Mouse (Mus musculus): ENCODE measurements around the gene Gm45208. TPM values are rescaled to one million over a fixed set of nuclear protein-coding genes. Genes with fewer than 3 reads are reported as not detected.
"Not testable (repeated sequence)": the region's sequence is repeated elsewhere in the genome, so short reads cannot be mapped to it uniquely, and the experiment has no call there.

The Gm45208 gene
- not detected for total RNA-seq (2022)

DNA sequence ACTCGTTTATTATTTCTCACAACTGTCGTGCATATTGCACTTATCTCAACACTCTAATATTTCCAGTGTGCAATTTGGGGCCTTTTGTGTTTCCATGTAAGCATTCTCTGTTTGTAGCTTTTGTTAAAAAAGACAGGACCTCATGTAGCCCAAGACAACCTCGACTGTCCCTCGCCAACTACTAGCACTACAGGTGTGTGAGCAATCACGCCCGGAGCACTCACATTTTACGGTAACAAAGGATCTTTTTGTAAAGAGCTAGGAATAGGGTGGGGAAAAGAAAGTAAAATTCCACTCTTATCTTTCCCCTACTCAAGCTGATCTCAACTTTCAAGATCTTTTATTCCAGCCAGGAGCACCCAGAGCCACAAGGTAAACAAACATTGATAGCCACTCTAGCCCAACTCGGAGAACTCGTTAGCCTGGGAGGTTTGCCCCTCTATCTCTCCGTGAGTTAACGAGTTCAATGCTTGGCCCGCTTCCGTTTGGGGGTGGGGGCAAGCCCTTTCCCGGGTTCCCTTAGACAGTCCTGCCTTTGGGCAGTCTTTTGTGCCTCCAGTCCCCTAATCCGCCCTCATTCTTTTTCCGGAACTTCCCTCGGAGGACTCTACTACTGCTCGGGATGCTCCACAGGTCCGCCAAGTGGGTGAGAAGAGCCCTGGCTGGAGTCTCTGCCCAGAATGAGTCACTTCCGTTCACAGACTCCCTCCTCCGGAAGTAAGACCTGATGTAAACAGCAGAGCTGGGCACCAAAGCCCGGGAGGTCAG is at the start of gene Gm45208:
TSS of gene Gm45208 (plus strand) at position 732 of the 768 bp plus-strand sequence.
- peak; percentile 46 to 66 for DNase-seq (ENCODE audit: low spot score in 2 of 2)

DNA sequence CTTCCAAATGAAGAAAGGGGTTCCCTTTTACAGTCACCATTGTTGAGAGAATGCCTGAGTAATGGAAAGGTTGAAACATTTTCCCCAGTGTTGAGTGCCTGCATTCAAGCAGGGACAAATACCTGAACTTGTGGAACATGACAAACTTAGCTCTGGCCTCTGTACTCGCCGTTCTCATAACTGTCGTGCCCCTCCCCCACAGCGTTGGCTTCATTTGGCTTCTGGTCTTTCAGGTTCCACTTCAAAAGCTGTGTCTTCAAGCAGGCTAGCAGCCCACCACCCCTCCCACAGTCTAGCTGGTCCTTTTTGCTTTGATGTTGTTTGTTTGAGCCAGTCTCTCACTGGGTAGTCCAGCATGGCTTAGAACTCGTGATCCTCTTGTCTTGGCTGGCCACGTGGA is 49.3 kb upstream of the Gm45208 start:
- DNase-seq (ENCODE audit: low spot score in 2 of 2) = no peak

DNA sequence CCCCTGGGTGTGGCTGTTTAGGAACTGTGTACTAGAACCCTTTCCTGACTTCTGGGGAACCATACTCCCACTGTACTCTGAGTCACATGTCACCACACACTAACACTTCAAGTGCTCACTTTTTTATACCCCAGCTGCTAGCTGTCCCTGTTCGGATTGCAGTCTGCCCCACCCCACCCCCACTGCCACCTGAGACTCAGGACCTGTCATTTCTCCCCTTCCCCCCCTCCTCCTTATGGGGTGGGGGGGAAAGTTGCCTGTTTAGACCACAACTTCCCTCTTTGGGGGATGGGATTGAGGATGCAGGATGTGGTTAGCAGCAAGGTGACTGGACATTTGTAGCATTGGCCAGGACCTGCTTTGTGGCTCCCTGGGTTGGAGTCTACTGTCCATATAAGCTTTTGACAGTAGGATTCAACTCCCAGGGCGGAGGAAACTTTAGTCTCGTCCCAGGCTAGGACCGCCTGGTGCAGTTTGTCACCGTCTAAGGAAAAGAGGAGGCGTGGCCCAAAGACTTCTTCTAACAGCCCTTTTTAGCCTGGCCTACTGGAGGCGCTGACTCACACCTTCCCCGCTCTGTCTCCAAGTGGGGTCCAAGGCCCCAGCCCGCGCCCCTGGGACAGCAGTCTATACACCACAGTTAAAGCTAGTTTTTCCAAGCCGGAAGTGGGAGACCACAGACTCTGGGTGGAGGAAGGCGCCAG is 48.3 kb upstream of the Gm45208 start:
- no peak for DNase-seq (ENCODE audit: low spot score in 2 of 2)

DNA sequence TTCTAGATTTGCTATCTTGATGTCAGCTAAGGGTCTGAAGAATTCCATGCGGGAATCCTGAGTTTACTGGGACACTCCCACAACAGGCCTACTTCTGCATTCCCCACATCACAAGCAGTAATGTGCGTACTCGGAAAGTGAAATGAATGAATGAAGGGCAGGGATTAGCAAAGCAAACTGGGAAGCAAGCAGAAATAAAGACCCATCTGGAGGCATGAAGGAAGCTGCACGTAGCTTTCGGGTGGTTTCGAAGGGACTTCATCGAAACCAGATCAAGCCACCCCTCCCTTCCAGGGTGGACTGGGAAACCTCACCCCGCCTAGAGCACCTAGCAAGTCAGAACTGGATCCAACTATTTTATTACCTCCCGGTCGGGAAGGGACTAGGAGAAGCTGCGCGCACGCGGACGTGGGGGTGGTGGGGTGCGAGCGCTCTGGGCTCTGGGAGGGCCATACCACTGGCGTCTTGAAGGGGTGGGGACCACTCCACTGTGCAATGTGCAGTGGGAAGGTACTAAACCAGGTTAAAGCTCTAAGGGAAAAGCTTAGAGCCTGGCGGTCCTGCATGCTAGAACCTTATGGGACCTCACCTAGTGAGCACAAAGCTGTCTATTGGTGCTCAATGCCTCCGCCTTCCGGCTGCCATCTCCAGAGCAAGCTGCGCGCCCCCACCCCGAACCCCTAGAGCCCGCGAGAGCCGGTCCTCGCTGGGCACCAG is 47.6 kb upstream of the Gm45208 start:
- DNase-seq (ENCODE audit: low spot score in 2 of 2) = no peak

DNA sequence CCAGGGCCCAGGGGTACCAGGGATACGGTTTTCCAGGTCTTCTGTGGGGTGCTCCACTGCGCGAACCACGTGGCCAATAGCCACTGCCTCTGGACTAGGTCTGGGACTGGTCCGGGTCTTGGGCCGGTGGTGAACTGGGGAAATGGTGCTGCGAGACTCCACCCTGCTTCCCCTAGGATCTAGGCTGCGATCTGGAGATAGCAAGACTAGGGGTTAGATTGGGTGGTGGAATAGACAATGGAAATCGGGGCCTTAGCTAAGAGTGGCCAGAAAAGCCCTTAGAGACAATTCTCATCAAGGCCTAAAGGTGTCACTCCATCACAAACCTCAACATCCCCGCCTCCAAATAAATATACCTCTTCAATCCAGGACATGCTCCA is 47.1 kb upstream of the Gm45208 start:
- DNase-seq (ENCODE audit: low spot score in 2 of 2) = no peak

DNA sequence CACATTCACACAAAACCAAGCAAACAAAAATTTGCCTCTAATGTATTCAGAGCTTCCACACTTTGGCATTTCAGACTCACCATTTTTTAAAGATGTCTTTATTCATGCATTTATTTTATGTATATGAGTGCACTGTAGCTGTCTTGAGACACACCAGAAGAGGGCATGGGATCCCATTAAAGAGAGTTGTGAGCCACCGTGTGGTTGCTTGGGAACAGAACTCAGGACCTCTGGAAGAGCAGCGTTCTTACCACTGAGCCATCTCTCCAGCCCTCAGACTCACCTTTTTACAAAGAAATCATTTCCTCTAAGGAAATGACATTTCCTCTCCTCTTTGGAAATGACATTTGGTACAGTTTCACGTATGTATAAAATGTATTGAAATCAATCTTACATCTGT is 43.1 kb upstream of the Gm45208 start:
- DNase-seq (ENCODE audit: low spot score in 2 of 2) = no peak

DNA sequence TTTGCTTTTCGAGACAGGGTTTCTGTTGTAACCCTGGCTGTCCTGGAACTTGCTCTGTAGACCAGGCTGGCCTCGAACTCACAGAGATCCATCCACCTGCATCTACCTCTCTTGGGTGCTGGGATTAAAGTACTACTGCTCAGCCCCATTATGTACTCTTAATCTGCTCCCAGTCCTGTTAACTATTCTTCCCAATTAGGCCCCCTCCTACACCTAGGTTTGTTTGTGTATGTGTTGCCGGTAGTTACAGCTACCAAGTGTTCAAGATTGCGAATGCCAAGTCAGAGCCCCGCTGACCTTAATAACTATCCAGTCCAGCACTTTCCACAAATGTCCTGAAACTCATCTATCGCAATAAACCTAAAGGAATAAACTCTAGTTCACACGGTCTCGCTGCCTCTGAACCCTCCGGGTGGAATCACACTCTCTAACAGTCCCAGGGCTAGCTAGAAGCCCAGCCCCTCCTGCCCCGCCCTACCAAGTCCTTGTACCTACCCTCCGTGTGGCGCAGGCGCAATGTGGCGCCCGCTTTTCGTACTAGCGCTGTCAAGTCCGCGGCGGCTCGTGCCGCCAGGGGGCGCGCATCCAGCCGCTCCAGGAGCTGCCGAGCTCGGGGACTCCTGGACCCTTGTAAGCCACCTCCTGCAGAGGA is 42.5 kb upstream of the Gm45208 start:
- peak; percentile 56 to 84 for DNase-seq (ENCODE audit: low spot score in 2 of 2)

DNA sequence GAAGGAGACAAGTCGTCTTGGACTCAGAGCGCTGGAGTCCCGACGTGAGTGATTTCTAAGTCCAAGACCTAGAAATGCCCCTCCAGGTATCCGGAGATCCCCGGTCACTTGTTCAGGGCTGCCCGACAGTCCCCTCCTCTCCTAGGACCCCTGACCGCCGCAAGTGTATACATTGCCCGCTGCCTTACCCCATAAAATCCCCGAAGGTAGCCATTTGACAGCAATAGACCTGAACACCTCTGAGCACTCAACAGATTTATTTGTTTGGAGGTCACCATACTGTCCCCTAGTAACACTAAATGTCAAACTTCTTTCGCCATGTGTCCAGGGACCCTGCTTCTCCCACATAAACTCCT is 42.0 kb upstream of the Gm45208 start:
- DNase-seq (ENCODE audit: low spot score in 2 of 2) = no peak

DNA sequence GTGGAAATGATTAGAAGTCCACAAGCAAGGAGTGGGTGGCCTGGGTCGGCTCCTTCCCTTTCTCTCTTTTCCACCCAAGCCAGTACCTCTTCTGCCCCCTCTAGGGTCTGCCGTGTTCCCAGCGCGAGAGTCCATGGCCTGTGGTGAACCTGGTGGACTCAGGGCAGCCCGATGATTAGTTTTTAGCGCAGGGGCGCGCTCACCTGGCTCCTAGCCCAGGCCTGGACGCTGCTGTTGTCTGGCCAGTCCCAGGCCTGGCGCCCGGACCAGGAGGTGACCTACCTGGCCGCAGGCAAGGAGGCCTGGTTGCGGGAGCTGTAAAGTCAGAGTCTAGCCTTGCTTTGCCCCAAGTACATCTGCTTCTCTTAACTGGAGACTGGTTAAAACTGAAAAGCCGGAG is 41.2 kb upstream of the Gm45208 start, which contains the start of gene Magix:
TSS of gene Magix (minus strand) at position 388 of the 400 bp plus-strand sequence.
- no peak for DNase-seq (ENCODE audit: low spot score in 2 of 2)

DNA sequence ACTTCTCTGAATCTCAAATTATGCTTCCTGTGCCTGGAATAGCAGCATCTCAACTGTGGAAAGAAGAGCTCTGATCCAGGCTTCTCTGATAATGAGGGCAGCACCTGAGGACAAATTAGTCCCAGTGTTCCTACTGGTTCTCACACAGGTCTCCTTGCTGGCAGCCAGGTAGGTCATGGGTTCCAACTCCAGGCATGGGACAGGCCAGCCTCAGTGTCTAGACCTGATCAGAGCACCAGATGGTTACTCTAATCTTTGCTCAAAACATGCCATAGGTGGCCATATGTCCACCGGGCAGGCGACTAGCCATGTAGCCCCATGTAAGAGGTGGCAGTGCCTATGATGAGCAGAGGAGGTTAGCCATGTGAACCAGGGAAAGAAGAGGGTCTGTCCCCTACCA is 33.7 kb upstream of the Gm45208 start:
- DNase-seq (ENCODE audit: low spot score in 2 of 2) = no peak

DNA sequence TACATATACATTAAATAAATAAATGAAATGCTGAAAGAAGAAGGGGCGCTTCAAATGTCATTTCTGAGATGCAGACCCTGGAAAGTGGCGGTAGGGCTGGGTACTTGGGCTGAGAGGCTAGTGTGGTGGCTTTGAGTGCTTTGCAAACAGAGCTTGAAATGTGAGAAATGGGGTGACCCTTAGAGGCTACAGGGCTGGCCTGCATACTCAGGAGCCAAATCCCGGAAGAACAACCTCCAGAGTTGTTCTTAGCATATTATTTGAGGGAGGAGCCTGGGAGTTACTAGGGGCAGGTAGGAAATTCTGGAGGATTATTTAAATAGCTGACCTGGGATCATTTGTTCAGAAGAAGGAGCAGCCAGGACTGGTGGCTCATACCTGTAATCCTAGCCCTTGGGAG is 31.6 kb upstream of the Gm45208 start:
- no peak for DNase-seq (ENCODE audit: low spot score in 2 of 2)

DNA sequence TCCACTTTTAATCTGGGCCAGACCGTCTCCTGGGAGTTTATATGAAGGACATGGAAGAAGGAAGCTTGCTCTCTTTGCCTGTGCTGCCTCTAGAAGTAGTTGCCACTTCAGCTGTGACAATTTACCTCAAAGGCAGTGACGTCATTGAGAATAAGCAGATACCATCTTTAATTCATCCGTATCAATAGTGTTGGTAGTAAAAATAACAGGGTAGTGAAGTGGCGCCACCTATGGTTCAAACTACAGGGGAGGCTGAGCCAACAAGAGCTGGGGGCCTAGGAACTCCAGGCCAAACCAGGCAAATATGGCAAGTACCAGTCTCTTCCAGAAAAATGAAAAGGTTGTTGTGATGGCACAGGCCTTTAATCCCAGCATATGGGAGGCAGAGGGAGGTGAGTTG is 29.2 kb upstream of the Gm45208 start:
- DNase-seq (ENCODE audit: low spot score in 2 of 2) = no peak

DNA sequence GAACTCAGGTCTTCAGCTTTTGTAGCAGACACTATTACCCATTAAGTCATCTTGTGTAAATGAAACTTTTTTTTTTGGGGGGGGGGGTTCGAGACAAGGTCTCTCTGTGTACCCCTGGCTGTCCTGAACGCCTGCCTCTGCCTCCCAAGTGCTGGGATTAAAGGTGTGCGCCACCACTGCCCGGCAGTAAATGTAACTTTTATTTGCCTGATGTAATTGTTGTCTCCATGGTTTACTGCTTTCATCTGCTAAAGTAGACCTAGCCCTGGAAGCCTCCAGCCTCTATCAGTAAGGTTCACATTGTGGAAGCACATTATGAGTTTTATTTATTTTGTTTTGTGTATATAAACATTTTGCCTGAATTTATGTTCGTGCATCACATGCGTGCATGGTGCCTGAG is 25.5 kb upstream of the Gm45208 start:
- no peak for DNase-seq (ENCODE audit: low spot score in 2 of 2)

DNA sequence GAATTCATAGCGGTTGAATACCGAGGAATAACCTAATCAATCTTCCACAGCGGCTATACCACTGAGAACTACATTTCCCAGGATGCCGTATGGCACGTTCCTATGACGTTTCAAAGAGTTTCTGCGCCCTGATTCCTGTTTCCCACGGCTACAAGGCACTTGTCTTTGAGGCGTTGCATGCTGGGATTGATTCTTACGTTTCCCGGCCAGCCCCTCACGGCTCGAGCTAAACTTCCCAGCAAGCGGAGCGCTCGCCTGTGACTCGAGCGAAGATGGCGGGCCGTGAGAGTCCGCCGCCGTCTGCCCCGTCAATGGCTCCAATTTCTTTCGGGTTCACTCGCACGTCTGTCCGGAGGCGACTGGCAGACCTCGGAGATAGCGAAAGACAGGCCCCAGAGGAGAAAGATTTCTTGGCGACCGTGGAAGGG is 25.1 kb upstream of the Gm45208 start, which contains the start of gene Gpkow:
TSS of gene Gpkow (plus strand) at position 178 of the 428 bp plus-strand sequence.
- peak; percentile 77 to 85 for DNase-seq (ENCODE audit: low spot score in 2 of 2)

DNA sequence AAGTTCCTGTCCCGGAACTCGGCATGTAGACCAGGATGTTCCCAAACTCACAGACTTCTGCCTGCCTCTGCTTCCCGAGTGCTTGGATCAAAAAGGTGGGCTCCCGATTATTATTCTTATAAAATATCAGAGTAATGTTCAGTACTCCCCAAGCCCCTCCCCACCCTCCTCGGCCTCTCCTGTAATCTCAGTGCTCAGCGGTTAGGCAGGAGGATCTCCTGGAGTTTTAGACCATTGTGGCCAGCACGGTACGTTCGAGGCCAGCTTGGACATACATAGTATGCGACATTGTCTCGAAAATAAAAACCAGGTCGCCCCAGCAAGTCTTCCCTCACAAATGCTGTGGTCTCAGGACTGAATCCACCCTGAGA is 8.3 kb upstream of the Gm45208 start:
- DNase-seq (ENCODE audit: low spot score in 2 of 2) = not testable (repeated sequence)

DNA sequence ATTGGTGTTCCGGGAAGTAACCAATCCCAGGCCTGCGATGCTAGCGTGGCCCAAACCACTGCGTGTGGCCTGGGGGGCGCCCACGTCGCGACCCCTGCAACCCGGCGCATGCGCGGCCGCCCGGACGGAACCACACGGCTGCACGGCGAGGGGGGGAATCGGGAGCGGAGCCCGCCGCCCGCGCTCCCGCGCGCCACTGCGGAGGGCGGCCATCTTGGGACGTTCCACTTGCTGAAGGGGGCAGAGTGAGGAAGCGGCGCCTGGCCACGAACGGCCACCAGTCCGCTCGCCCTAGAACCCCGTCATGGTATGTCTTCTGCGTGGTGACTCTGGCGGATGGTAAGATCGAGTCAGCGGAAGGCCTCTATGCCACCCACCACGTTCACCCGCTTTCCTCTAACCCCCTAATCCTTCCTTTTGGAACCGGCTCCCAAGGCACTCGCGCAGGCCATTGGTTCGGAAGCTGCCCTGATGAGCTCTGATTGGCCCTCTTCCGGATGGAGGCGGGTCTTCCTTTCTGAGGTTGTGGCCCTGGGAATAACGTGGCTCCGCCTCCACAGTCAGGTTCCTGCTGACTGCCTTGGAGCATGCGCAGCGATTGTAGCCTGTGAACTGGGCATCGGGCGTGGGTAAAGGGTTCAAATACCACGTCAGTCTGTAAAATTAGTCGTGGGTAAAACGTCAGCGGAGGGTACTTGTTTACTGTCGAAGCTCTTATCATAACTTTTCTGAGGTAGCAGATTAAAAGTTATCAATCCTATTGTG is 7.7 kb upstream of the Gm45208 start, which contains the start of gene Wdr45:
TSS of gene Wdr45 (plus strand) at position 199 of the 765 bp plus-strand sequence.
- DNase-seq (ENCODE audit: low spot score in 2 of 2) = peak; percentile 94 to 96

DNA sequence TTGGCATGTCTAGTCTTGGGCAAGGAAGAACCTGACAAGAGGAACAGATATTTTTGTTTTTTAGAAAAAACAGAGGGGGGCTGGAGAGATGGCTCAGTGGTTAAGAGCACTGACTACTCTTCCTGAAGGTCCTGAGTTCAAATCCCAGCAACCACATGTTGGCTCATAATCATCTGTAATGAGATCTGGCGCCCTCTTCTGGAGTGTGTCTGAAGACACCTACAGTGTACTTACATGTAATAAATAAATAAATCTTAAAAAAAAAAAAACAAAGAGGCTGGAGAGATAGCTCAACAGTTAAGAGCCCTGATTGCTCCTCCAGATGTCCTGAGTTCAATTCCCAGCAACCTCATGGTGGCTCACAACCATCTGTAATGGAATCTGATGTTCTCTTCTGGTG is 6.0 kb upstream of the Gm45208 start:
- DNase-seq (ENCODE audit: low spot score in 2 of 2) = not testable (repeated sequence)

DNA sequence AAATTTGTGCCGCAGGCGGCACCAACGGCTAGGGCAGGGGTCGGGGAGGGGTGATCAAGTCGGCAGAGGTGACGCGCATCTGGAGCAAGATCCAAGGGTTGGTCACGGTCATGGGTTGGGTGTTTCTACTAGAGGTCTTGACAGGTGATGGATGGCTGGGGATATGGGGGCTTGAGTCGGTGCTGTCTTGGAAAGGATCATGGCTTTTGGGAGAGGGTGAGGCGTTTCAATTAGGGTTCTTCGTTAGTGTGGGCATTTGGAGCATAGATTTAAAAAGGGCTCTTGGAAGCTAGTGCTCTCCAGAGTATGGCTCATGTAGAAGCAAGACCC is 202 bp downstream of the Gm45208 start:
- no peak for DNase-seq (ENCODE audit: low spot score in 2 of 2)

DNA sequence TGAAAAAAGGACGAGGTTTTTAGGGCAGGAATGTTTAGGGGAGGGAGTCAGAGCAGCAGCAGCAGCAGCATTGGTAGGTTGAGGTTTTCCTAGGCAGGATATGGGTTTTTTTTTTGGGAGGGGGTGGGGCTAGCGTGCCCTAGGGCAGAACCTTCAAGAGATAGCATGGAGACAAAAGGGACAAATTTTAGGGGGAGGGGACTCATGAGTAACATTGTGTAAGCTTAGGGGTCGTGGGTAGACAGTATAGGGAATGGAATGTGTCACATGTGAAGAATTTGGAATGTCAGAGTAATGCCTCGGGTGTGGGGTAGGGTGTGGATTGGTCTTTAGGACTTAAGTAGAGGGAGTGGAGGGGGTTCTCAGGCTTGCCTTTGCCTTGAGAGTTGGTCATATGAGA is 646 bp downstream of the Gm45208 start:
- no peak for DNase-seq (ENCODE audit: low spot score in 2 of 2)

DNA sequence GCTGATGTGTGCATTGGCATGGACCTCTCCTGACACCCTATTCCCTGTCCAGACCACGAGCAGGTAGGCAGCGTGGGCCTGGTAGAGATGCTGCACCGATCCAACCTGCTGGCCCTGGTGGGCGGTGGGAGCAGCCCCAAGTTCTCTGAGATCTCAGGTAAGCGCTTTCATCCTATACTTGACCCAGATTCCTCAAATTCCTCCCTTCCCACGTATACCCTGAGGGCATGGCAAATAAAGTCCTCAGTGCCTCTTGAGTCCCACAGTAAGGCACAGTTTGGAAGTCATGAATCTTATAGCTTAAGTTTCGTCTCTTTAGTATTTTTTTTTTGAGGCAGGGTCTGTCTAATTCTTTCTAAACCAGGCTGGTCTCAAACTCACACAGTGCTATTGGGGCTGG is 2.1 kb downstream of the Gm45208 start:
- DNase-seq (ENCODE audit: low spot score in 2 of 2) = no peak

DNA sequence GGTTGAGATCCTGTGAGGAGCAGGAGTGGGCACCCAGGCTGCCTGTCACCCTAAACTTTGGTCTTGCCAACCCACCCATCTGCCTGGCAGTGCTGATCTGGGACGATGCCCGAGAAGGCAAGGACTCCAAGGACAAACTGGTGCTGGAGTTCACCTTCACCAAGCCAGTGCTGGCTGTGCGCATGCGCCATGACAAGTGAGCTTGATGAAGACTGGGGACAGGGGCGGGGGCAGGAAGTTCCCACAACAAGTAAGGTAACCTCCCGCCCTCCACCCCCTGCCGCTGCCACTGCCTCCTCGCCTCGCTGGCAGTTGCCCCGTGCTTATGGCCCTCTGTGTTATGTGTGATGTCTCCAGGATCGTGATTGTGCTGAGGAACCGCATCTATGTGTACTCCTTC is 3.8 kb downstream of the Gm45208 start:
- no peak for DNase-seq (ENCODE audit: low spot score in 2 of 2)

Data from layer of hippocampus, adult 8-10 months (tissue).